ENCODE assay signal across 8 mouse cellular contexts in genomic region chr5:110232346-110232745, GRCm38 (mm10). TPM values are rescaled to one million over a fixed set of nuclear protein-coding genes. Genes with fewer than 3 reads are reported as not detected.
A peak's percentile ranks its signal among the peaks of the same experiment; 100 is the strongest.
DNase-seq lines count a peak whose midpoint lies in the region; ATAC-seq and TF ChIP-seq lines count a peak whose summit lies in the region.

No protein-coding gene starts in this region.

- no peak for ATAC-seq in heart, embryonic 11.5 days (replicated peaks; ENCODE audit: insufficient number of reproducible peaks, low FRiP score, low TSS enrichment)
- ATAC-seq in liver, embryonic 13.5 days (ENCODE audit: low read depth), result no peak

- TF ChIP-seq POLR2A in spleen, adult 2 months (IDR thresholded peaks at IDR 0.05; ENCODE audit: low read depth, low read length), result no peak

- H3K4me1 ChIP-seq in heart, embryonic 11.5 days (ENCODE audit: control insufficient read depth, insufficient read depth, low read length), result peaks cover 11% of the 10 kb centered on the region; the same call in 1 of the 2 replicates
- peaks cover 12% of the 10 kb centered on the region for H3K4me1 ChIP-seq in spleen, adult 2 months (ENCODE audit: control insufficient read depth, insufficient read depth, insufficient read length)
- peaks cover 29% of the 10 kb centered on the region for H3K4me1 ChIP-seq in liver, embryonic 13.5 days (replicated peaks)

- no peaks in the 10 kb centered on the region for H3K27me3 ChIP-seq in heart, embryonic 11.5 days (ENCODE audit: control insufficient read depth, insufficient read depth, low read length)
- H3K27me3 ChIP-seq in spleen, adult 2 months (ENCODE audit: control insufficient read depth, insufficient read depth, low read length), result no peaks in the 10 kb centered on the region
- no peaks in the 10 kb centered on the region for H3K27me3 ChIP-seq in liver, embryonic 13.5 days
- H3K27me3 ChIP-seq in splenic B cell, adult 2 months (ENCODE audit: control insufficient read depth, insufficient read depth, low read length, poor library complexity, severe bottlenecking), result no peaks in the 10 kb centered on the region

- WGBS in heart, embryonic 11.5 days (ENCODE audit: insufficient replicate concordance), result 88% methylated on average over 6 of the region's 6 CpGs
- WGBS in spleen, adult 2 months, result 14% methylated on average over 6 of the region's 6 CpGs
- 50% methylated on average over 6 of the region's 6 CpGs for WGBS in liver, embryonic 13.5 days (ENCODE audit: insufficient replicate concordance)

- no peak for TF ChIP-seq CTCF in spleen, adult 2 months (IDR thresholded peaks at IDR 0.05; ENCODE audit: extremely low read depth, insufficient read depth, insufficient read length, insufficient replicate concordance)

- H3K4me3 ChIP-seq in heart, embryonic 11.5 days (ENCODE audit: low read depth, low read length), result no peak overlapping the region
- H3K4me3 ChIP-seq in spleen, adult 2 months (ENCODE audit: extremely low read depth, insufficient read depth, insufficient read length), result no peak overlapping the region
- peak overlapping the region; percentile 92 for H3K4me3 ChIP-seq in liver, embryonic 13.5 days (replicated peaks)

- no peak overlapping the region for H3K27ac ChIP-seq in heart, embryonic 11.5 days (ENCODE audit: low read depth, low read length)
- peak overlapping the region; percentile 60; the same call in 1 of the 2 replicates for H3K27ac ChIP-seq in spleen, adult 2 months (ENCODE audit: insufficient read depth, low read length)
- H3K27ac ChIP-seq in liver, embryonic 13.5 days, result peak overlapping the region; percentile 45; the same call in 1 of the 2 replicates

- H3K9ac ChIP-seq in heart, embryonic 11.5 days (ENCODE audit: low read depth, low read length), result no peak overlapping the region
- peak overlapping the region; percentile 97 for H3K9ac ChIP-seq in liver, embryonic 13.5 days

- H3K36me3 ChIP-seq in heart, embryonic 11.5 days (ENCODE audit: control insufficient read depth, insufficient read depth, low read length), result peaks cover 8% of the 10 kb centered on the region
- peaks cover 11% of the 10 kb centered on the region for H3K36me3 ChIP-seq in spleen, adult 2 months (ENCODE audit: control insufficient read depth, insufficient read depth, low read length)
- peaks cover 36% of the 10 kb centered on the region for H3K36me3 ChIP-seq in liver, embryonic 13.5 days
- H3K36me3 ChIP-seq in splenic B cell, adult 2 months (ENCODE audit: control insufficient read depth, insufficient read depth, low read length, poor library complexity, severe bottlenecking), result peaks cover 5% of the 10 kb centered on the region

- peak overlapping the region; percentile 20; the same call in 1 of the 2 replicates for H3K4me2 ChIP-seq in heart, embryonic 11.5 days
- peak overlapping the region; percentile 76 for H3K4me2 ChIP-seq in liver, embryonic 13.5 days

- no peaks in the 10 kb centered on the region for H3K9me3 ChIP-seq in heart, embryonic 11.5 days (replicated peaks; ENCODE audit: control insufficient read depth, low read length)
- no peaks in the 10 kb centered on the region for H3K9me3 ChIP-seq in liver, embryonic 13.5 days (replicated peaks)

- no peak for DNase-seq in heart, adult 8-10 months (ENCODE audit: low spot score)
- peak; percentile 17 to 29 for DNase-seq in spleen, adult 2 months (ENCODE audit: low read depth in 1 of 2, low spot score in 2 of 2)
- DNase-seq in spleen, postnatal 4 days (ENCODE audit: low spot score in 2 of 2), result no peak
- no peak for DNase-seq in liver, embryonic 13.5 days
- DNase-seq in splenic B cell, adult 2 months (ENCODE audit: low read depth, low spot score), result peak; percentile 68
- DNase-seq in layer of hippocampus, postnatal 36 days, result no peak
- no peak for DNase-seq in layer of hippocampus, adult 9-11 months

RNA-seq across cellular contexts. Expression of gene Ankle2, which starts 1.5 kb away (rescaled TPM):
- 24.8 and 28.7 TPM in 2 replicates for polyA plus RNA-seq in heart, embryonic 11.5 days (2014; fragmentation: Nextera tagmentation; extraction: Ambion mirVana)
- 10 to 100 TPM; 25.2 to 33.7 (median 30.0) TPM for total RNA-seq in heart, adult 8-10 months (2022)
- 10.0 and 12.0 TPM in 2 replicates for polyA plus RNA-seq in spleen, adult 2 months (2012; rRNA removed)
- polyA plus RNA-seq in liver, embryonic 13.5 days (2015; fragmentation: Nextera tagmentation; extraction: Ambion mirVana), result 13.5 and 15.9 TPM in 2 replicates
- 10 to 100 TPM; 38.6 to 48.2 TPM for total RNA-seq in layer of hippocampus, postnatal 36 days (2021)

RNA-seq across cellular contexts. Expression of gene Pgam5, which starts 37.4 kb away (rescaled TPM):
- polyA plus RNA-seq in heart, embryonic 11.5 days (2014; fragmentation: Nextera tagmentation; extraction: Ambion mirVana), result 55.4 and 64.6 TPM in 2 replicates
- 10 to 100 TPM; 32.3 to 37.4 (median 35.5) TPM for total RNA-seq in heart, adult 8-10 months (2022)
- 14.9 and 15.8 TPM in 2 replicates for polyA plus RNA-seq in spleen, adult 2 months (2012; rRNA removed)
- polyA plus RNA-seq in liver, embryonic 13.5 days (2015; fragmentation: Nextera tagmentation; extraction: Ambion mirVana), result 37.4 and 39.7 TPM in 2 replicates
- total RNA-seq in layer of hippocampus, postnatal 36 days (2021), result 10 to 100 TPM; 57.4 to 62.8 TPM

RNA-seq across cellular contexts. Expression of gene Pxmp2, which starts 53.6 kb away (rescaled TPM):
- polyA plus RNA-seq in heart, embryonic 11.5 days (2014; fragmentation: Nextera tagmentation; extraction: Ambion mirVana), result 15.1 and 18.0 TPM in 2 replicates
- total RNA-seq in heart, adult 8-10 months (2022), result 100 to 1,000 TPM; 115 to 141 (median 124) TPM
- 2.0 and 2.6 TPM in 2 replicates for polyA plus RNA-seq in spleen, adult 2 months (2012; rRNA removed)
- polyA plus RNA-seq in liver, embryonic 13.5 days (2015; fragmentation: Nextera tagmentation; extraction: Ambion mirVana), result 34.1 and 34.3 TPM in 2 replicates
- 1 to 10 TPM; 8.5 to 9.4 TPM for total RNA-seq in layer of hippocampus, postnatal 36 days (2021)

RNA-seq across cellular contexts. Expression of gene Pole, which starts 53.8 kb away (rescaled TPM):
- 21.2 and 25.7 TPM in 2 replicates for polyA plus RNA-seq in heart, embryonic 11.5 days (2014; fragmentation: Nextera tagmentation; extraction: Ambion mirVana)
- 1 to 10 TPM; 1.1 to 3.5 (median 2.5) TPM for total RNA-seq in heart, adult 8-10 months (2022)
- 5.6 and 7.0 TPM in 2 replicates for polyA plus RNA-seq in spleen, adult 2 months (2012; rRNA removed)
- 20.6 and 21.8 TPM in 2 replicates for polyA plus RNA-seq in liver, embryonic 13.5 days (2015; fragmentation: Nextera tagmentation; extraction: Ambion mirVana)
- total RNA-seq in layer of hippocampus, postnatal 36 days (2021), result 1 to 10 TPM; 1.2 to 2.1 TPM

RNA-seq across cellular contexts. Expression of gene Golga3, which starts 55.8 kb away (rescaled TPM):
- 19.2 and 20.9 TPM in 2 replicates for polyA plus RNA-seq in heart, embryonic 11.5 days (2014; fragmentation: Nextera tagmentation; extraction: Ambion mirVana)
- 10 to 100 TPM; 51.0 to 56.3 (median 55.1) TPM for total RNA-seq in heart, adult 8-10 months (2022)
- polyA plus RNA-seq in spleen, adult 2 months (2012; rRNA removed), result 5.3 and 5.8 TPM in 2 replicates
- 6.7 and 7.9 TPM in 2 replicates for polyA plus RNA-seq in liver, embryonic 13.5 days (2015; fragmentation: Nextera tagmentation; extraction: Ambion mirVana)
- 10 to 100 TPM; 45.5 to 51.6 TPM for total RNA-seq in layer of hippocampus, postnatal 36 days (2021)

Comparison
In these comparisons a context has a peak if more than half of its experiments do, and no peak if none do; other contexts are left out.
1. DNase-seq: peak in spleen, adult 2 months (2 of 2) and splenic B cell, adult 2 months (single experiment); none in heart, adult 8-10 months (single experiment), spleen, postnatal 4 days (0 of 2), liver, embryonic 13.5 days (single experiment), layer of hippocampus, postnatal 36 days (0 of 2) and layer of hippocampus, adult 9-11 months (single experiment).